Comparison of ENCODE assay signal across 9 mouse cellular contexts in the genomic region with DNA sequence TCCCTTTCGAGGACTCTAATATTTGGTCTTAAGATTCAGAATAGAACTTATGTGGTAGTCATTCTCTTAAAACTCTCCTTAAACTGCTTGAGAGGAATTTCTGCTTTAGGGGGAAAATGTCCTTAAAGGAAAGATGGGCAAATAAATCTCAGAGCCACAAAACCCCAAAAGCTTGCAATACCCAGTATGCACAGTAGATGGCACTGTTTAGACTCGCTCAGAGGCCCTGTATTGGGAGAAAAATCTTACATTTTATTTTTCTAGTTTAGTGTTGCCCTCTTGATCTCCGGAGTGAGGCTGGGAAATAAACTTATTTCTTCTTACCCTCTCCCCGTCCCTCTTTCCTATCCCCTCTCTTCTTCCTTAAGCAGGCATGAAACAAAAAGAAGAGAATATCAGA. TPM values are rescaled to one million over a fixed set of nuclear protein-coding genes. Genes with fewer than 3 reads are reported as not detected.
DNase-seq lines count a peak whose midpoint lies in the region; ATAC-seq and TF ChIP-seq lines count a peak whose summit lies in the region.
"Had no signal": no experiment of that assay in that cellular context is flagged by ENCODE, and none has a peak within 500 bp of the region (broad histone marks: within the 10 kb centered on the region; RNA-seq: fewer than 3 reads in every experiment).

No protein-coding gene starts in this region.

- no peak overlapping the region for H3K4me3 ChIP-seq in hindbrain, embryonic 11.5 days (ENCODE audit: low read depth, low read length)
- H3K4me3 ChIP-seq in hindbrain, embryonic 13.5 days: no peak overlapping the region
- H3K4me3 ChIP-seq in limb, embryonic 10.5 days: no peak overlapping the region
- H3K4me3 ChIP-seq in stomach, postnatal 0 days (ENCODE audit: low read depth, low read length): no peak overlapping the region
- H3K4me3 ChIP-seq: liver, embryonic 13.5 days had no signal

- TF ChIP-seq EP300 in stomach, postnatal 0 days (optimal IDR thresholded peaks at IDR 0.05): no peak

- H3K27ac ChIP-seq in hindbrain, embryonic 11.5 days (ENCODE audit: low read depth, low read length): no peak overlapping the region
- H3K27ac ChIP-seq in hindbrain, embryonic 13.5 days: no peak overlapping the region
- H3K27ac ChIP-seq in limb, embryonic 10.5 days: no peak overlapping the region
- H3K27ac ChIP-seq in stomach, postnatal 0 days (replicated peaks): no peak overlapping the region
- H3K27ac ChIP-seq: liver, embryonic 13.5 days had no signal

- WGBS in hindbrain, embryonic 11.5 days: 8% methylated on average over 4 of the region's 4 CpGs
- 13% methylated on average over 4 of the region's 4 CpGs for WGBS in hindbrain, embryonic 13.5 days
- 12% methylated on average over 4 of the region's 4 CpGs for WGBS in limb, embryonic 10.5 days
- 10% methylated on average over 4 of the region's 4 CpGs for WGBS in stomach, postnatal 0 days

- peak; percentile 89 for TF ChIP-seq CTCF in stomach, postnatal 0 days (IDR thresholded peaks at IDR 0.05; ENCODE audit: low read depth)

- DNase-seq in hindbrain, embryonic 11.5 days (ENCODE audit: low spot score): peak; percentile 85
- DNase-seq in urinary bladder, postnatal 25 days (ENCODE audit: low spot score): peak; percentile 43
- no peak for DNase-seq in urinary bladder, postnatal 10 days (ENCODE audit: low spot score)
- DNase-seq in cerebellum, postnatal 14 days: peak; percentile 68 to 75
- peak; percentile 63 for DNase-seq in limb, embryonic 10.5 days (ENCODE audit: low spot score)
- peak; percentile 46 for DNase-seq in stomach, postnatal 0 days (ENCODE audit: low spot score)
- DNase-seq in urinary bladder, adult 18-20 months (ENCODE audit: low spot score in 2 of 2): no peak
- DNase-seq: liver, embryonic 13.5 days had no signal

- peaks cover 29% of the 10 kb centered on the region for H3K27me3 ChIP-seq in hindbrain, embryonic 11.5 days (ENCODE audit: control insufficient read depth, insufficient read depth, low read length)
- H3K27me3 ChIP-seq in hindbrain, embryonic 13.5 days: peaks cover 48% of the 10 kb centered on the region
- H3K27me3 ChIP-seq in limb, embryonic 10.5 days (ENCODE audit: low read depth, poor library complexity, severe bottlenecking): peaks cover 56% of the 10 kb centered on the region
- peaks cover 3% of the 10 kb centered on the region; the same call in 1 of the 2 replicates for H3K27me3 ChIP-seq in stomach, postnatal 0 days (ENCODE audit: control insufficient read depth, insufficient read depth, low read length)

- no peaks in the 10 kb centered on the region for H3K36me3 ChIP-seq in hindbrain, embryonic 11.5 days (ENCODE audit: control insufficient read depth, insufficient read depth, low read length)
- H3K36me3 ChIP-seq in hindbrain, embryonic 13.5 days: no peaks in the 10 kb centered on the region
- H3K36me3 ChIP-seq in limb, embryonic 10.5 days: no peaks in the 10 kb centered on the region
- H3K36me3 ChIP-seq in stomach, postnatal 0 days (ENCODE audit: control insufficient read depth, insufficient read depth, low read length): no peaks in the 10 kb centered on the region
- H3K36me3 ChIP-seq: liver, embryonic 13.5 days had no signal

- no peak for ATAC-seq in hindbrain, embryonic 11.5 days (ENCODE audit: low FRiP score)
- ATAC-seq in hindbrain, embryonic 13.5 days (ENCODE audit: low FRiP score): no peak
- no peak for ATAC-seq in stomach, postnatal 0 days (ENCODE audit: low FRiP score, low TSS enrichment)

- H3K9ac ChIP-seq in hindbrain, embryonic 11.5 days (ENCODE audit: low read depth, low read length): no peak overlapping the region
- H3K9ac ChIP-seq in hindbrain, embryonic 13.5 days: no peak overlapping the region
- no peak overlapping the region for H3K9ac ChIP-seq in stomach, postnatal 0 days (ENCODE audit: low read length)
- H3K9ac ChIP-seq: liver, embryonic 13.5 days had no signal

- H3K4me2 ChIP-seq in hindbrain, embryonic 11.5 days (replicated peaks; ENCODE audit: low read depth, low read length): no peak overlapping the region
- no peak overlapping the region for H3K4me2 ChIP-seq in hindbrain, embryonic 13.5 days
- no peak overlapping the region for H3K4me2 ChIP-seq in stomach, postnatal 0 days (replicated peaks; ENCODE audit: low read depth)
- H3K4me2 ChIP-seq: liver, embryonic 13.5 days had no signal

- no peaks in the 10 kb centered on the region for H3K9me3 ChIP-seq in hindbrain, embryonic 11.5 days (ENCODE audit: control insufficient read depth, low read length)
- H3K9me3 ChIP-seq in hindbrain, embryonic 13.5 days: no peaks in the 10 kb centered on the region
- H3K9me3 ChIP-seq in limb, embryonic 10.5 days (replicated peaks): no peaks in the 10 kb centered on the region
- no peaks in the 10 kb centered on the region for H3K9me3 ChIP-seq in stomach, postnatal 0 days (ENCODE audit: control insufficient read depth, low read length)
- H3K9me3 ChIP-seq: liver, embryonic 13.5 days had no signal

- H3K4me1 ChIP-seq in hindbrain, embryonic 11.5 days (replicated peaks; ENCODE audit: control insufficient read depth, insufficient read depth, low read length): peaks cover 2% of the 10 kb centered on the region; the same call in 1 of the 2 replicates
- H3K4me1 ChIP-seq in hindbrain, embryonic 13.5 days (replicated peaks): peaks cover 13% of the 10 kb centered on the region
- peaks cover 16% of the 10 kb centered on the region for H3K4me1 ChIP-seq in limb, embryonic 10.5 days
- no peaks in the 10 kb centered on the region for H3K4me1 ChIP-seq in stomach, postnatal 0 days (replicated peaks; ENCODE audit: control insufficient read depth, insufficient read depth)

RNA-seq across cellular contexts. Expression of a gene that starts 4.7 kb away (rescaled TPM):
- polyA plus RNA-seq in hindbrain, embryonic 11.5 days (2014; fragmentation: Nextera tagmentation; extraction: Ambion mirVana): 21.1 and 34.3 TPM in 2 replicates
- polyA plus RNA-seq in hindbrain, embryonic 13.5 days (2015; fragmentation: Nextera tagmentation; extraction: Ambion mirVana): 15.3 and 17.0 TPM in 2 replicates
- 11.9 and 35.0 TPM in 2 replicates for polyA plus RNA-seq in limb, embryonic 10.5 days (2016; fragmentation: Nextera tagmentation; extraction: Ambion mirVana)
- polyA plus RNA-seq in stomach, postnatal 0 days (2015; fragmentation: Nextera tagmentation; extraction: Ambion mirVana): 77.8 and 78.1 TPM in 2 replicates

RNA-seq across cellular contexts. Expression of a gene that starts 6.5 kb away (rescaled TPM):
- not detected in 2 replicates for polyA plus RNA-seq in hindbrain, embryonic 11.5 days (2014; fragmentation: Nextera tagmentation; extraction: Ambion mirVana)
- not detected in 2 replicates for polyA plus RNA-seq in hindbrain, embryonic 13.5 days (2015; fragmentation: Nextera tagmentation; extraction: Ambion mirVana)
- not detected in 2 replicates for polyA plus RNA-seq in limb, embryonic 10.5 days (2016; fragmentation: Nextera tagmentation; extraction: Ambion mirVana)
- polyA plus RNA-seq in stomach, postnatal 0 days (2015; fragmentation: Nextera tagmentation; extraction: Ambion mirVana): not detected in 2 replicates
- polyA plus RNA-seq: liver, embryonic 13.5 days had no signal

RNA-seq across cellular contexts. Expression of a gene that starts 24.2 kb away (rescaled TPM):
- polyA plus RNA-seq in hindbrain, embryonic 11.5 days (2014; fragmentation: Nextera tagmentation; extraction: Ambion mirVana): 5.8 and 6.5 TPM in 2 replicates
- polyA plus RNA-seq in hindbrain, embryonic 13.5 days (2015; fragmentation: Nextera tagmentation; extraction: Ambion mirVana): 18.0 and 18.4 TPM in 2 replicates
- polyA plus RNA-seq in limb, embryonic 10.5 days (2016; fragmentation: Nextera tagmentation; extraction: Ambion mirVana): 1.8 and 7.0 TPM in 2 replicates
- 21.3 and 24.3 TPM in 2 replicates for polyA plus RNA-seq in stomach, postnatal 0 days (2015; fragmentation: Nextera tagmentation; extraction: Ambion mirVana)

RNA-seq across cellular contexts. Expression of a gene that starts 51.3 kb away (rescaled TPM):
- polyA plus RNA-seq in hindbrain, embryonic 11.5 days (2014; fragmentation: Nextera tagmentation; extraction: Ambion mirVana): not detected in 2 replicates
- 0.27 and 0.69 TPM in 2 replicates for polyA plus RNA-seq in hindbrain, embryonic 13.5 days (2015; fragmentation: Nextera tagmentation; extraction: Ambion mirVana)
- 15.7 and 18.4 TPM in 2 replicates for polyA plus RNA-seq in limb, embryonic 10.5 days (2016; fragmentation: Nextera tagmentation; extraction: Ambion mirVana)
- 0.05 and 0.23 TPM in 2 replicates for polyA plus RNA-seq in stomach, postnatal 0 days (2015; fragmentation: Nextera tagmentation; extraction: Ambion mirVana)

Comparison
In these comparisons a context has a peak if more than half of its experiments do, and no peak if none do; other contexts are left out.
1. DNase-seq: peak in hindbrain, embryonic 11.5 days (single experiment), urinary bladder, postnatal 25 days (single experiment), cerebellum, postnatal 14 days (2 of 2), limb, embryonic 10.5 days (single experiment) and stomach, postnatal 0 days (single experiment); none in urinary bladder, postnatal 10 days (single experiment) and urinary bladder, adult 18-20 months (0 of 2).